Mouse (Mus musculus) kidney, adult 2 months (tissue): ENCODE data around the gene Ugt2a1.

ENCODE experiments used
- CTCF ChIP-seq: fragments of 200-500 bp; conservative IDR thresholded peaks from 2 replicates; pipeline ENCODE4 v1.5.1; 2011; ENCODE audit warnings: low read depth, mild to moderate bottlenecking, control low read depth, low read length, moderate library complexity, mixed read lengths; ENCODE audit not compliant: insufficient read depth, insufficient read length
- POLR2A ChIP-seq: fragments of 200-500 bp; IDR thresholded peaks from one replicate; pipeline ENCODE4 v1.6.1; 2011; ENCODE audit warnings: low read depth, low read length, control low read depth

DNA sequence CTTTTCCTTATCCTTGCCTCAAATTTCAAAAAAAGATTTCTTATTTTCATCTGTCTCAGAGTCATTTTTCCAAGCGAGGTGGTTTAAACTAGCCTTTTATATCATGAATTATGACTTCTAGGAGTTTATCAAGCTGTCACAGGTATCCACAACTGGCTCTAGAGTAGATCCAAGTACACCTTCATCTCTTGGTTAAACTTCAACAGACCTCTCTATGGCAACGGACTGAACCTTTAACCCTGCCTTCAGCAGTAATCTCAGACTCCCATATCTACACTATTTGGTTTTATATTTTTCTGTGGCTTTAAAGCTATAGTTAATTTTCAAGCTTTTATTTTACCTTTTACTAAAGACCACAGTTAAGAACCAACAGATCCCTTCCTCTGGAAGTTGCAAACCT lies 41.6 kb upstream of the Ugt2a1 start:
- TF ChIP-seq POLR2A, result no peak
- TF ChIP-seq CTCF, result no peak
